Mouse (Mus musculus) kidney, adult 2 months (tissue): ENCODE data around the gene Jpt1. TPM values are rescaled to one million over a fixed set of nuclear protein-coding genes. Genes with fewer than 3 reads are reported as not detected.
"Not testable (repeated sequence)": the region's sequence is repeated elsewhere in the genome, so short reads cannot be mapped to it uniquely, and the experiment has no call there.

Experiments used
- DNase-seq: peaks from one replicate; pipeline ENCODE4 v3.0.0; 2021
- H3K27ac ChIP-seq: fragments of 200-500 bp; 2 replicates; pipeline ENCODE4 v1.5.1; 2012; ENCODE audit warnings: low read depth, low read length, control low read depth, inconsistent platforms; ENCODE audit not compliant: insufficient read depth
- H3K27me3 ChIP-seq: fragments of 200-500 bp; replicated peaks from 2 replicates; pipeline ENCODE4 v1.6.1; 2012; ENCODE audit warnings: mild to moderate bottlenecking, moderate library complexity, low read length, inconsistent platforms; ENCODE audit not compliant: control insufficient read depth, insufficient read depth
- H3K36me3 ChIP-seq: fragments of 200-500 bp; 2 replicates; pipeline ENCODE4 v1.6.1; 2012; ENCODE audit warnings: mild to moderate bottlenecking, moderate library complexity, low read length, inconsistent platforms; ENCODE audit not compliant: control insufficient read depth, insufficient read depth
- H3K4me1 ChIP-seq: fragments of 200-500 bp; 2 replicates; pipeline ENCODE4 v1.6.1; 2011; ENCODE audit warnings: low read length; ENCODE audit not compliant: control insufficient read depth, insufficient read depth
- H3K4me3 ChIP-seq: fragments of 200-500 bp; 2 replicates; pipeline ENCODE4 v1.5.1; 2011; ENCODE audit warnings: mild to moderate bottlenecking, low read depth, low read length, control low read depth; ENCODE audit not compliant: insufficient read depth
- CTCF ChIP-seq: fragments of 200-500 bp; conservative IDR thresholded peaks from 2 replicates; pipeline ENCODE4 v1.5.1; 2011; ENCODE audit warnings: low read depth, mild to moderate bottlenecking, control low read depth, low read length, moderate library complexity, mixed read lengths; ENCODE audit not compliant: insufficient read depth, insufficient read length
- POLR2A ChIP-seq: fragments of 200-500 bp; IDR thresholded peaks from one replicate; pipeline ENCODE4 v1.6.1; 2011; ENCODE audit warnings: low read depth, low read length, control low read depth
- WGBS: fragments of 180-500 bp; shearing (Covaris S2); methylation state at CpG from one replicate; pipeline ENCODE4 v1.1.7; 2018; 5-methylcytosine and 5-hydroxymethylcytosine counted together
- polyA plus RNA-seq: library from polyadenylated mRNA; depleted of rRNA; stranded (reverse); fragments of >200 nt; gene quantifications from 2 replicates; pipeline ENCODE4 v1.2.3, GENCODE M21; 2012

The Jpt1 gene
- polyA plus RNA-seq, 1 experiment = 64.9 TPM

DNA sequence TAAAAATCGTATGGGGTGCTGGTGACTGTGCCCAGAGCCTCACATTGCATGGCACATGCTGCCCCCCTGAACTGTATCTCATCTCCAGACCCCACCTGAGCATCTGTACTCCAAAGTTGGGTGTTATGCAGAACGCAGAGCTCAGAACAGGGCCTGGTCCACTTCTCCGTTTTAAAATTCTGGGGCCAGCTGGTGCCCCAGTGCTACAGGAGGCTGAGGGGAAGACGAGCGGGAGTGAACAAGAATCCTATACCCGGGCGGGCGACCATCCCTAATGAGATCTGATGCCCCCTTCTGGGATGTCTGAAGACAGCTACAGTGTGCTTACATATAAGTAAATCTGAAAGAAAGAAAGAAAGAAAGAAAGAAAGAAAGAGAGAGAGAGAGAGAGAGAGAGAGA lies 53.2 kb downstream of the Jpt1 start:
- no peaks in the 10 kb centered on the region for H3K36me3 ChIP-seq
- H3K27me3 ChIP-seq = no peaks in the 10 kb centered on the region
- no peak overlapping the region for H3K4me3 ChIP-seq
- no peak overlapping the region for H3K27ac ChIP-seq
- TF ChIP-seq CTCF (no peak), POLR2A (no peak)
- 52% methylated on average over 8 of the region's 8 CpGs for WGBS
- H3K4me1 ChIP-seq = peaks cover 5% of the 10 kb centered on the region
- no peak for DNase-seq

DNA sequence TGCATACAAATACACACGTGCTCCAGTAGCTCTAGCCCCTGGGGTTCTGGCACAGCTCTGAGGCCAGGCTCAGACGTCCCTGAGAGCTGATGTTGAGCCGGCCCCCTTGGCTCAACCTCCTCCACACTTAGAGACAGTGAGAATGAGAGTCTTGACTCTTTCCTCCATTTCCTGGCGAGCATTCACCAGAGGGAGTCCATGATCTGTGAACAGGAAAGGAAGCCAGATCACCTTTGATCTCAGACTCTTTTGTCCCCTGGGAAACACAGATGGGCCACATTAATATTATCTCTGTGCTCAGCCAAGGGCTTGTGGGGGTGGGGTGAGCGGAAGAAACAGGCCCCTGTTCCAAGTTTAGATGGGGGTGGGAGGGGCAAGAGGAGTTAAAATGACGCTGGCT lies 56.8 kb downstream of the Jpt1 start:
- TF ChIP-seq CTCF = no peak
- TF ChIP-seq POLR2A = no peak
- 29% methylated on average over 6 of the region's 6 CpGs for WGBS
- peaks cover 5% of the 10 kb centered on the region for H3K4me1 ChIP-seq
- no peaks in the 10 kb centered on the region for H3K27me3 ChIP-seq
- no peak overlapping the region for H3K4me3 ChIP-seq
- H3K27ac ChIP-seq = no peak overlapping the region
- DNase-seq = peak; percentile 77
- H3K36me3 ChIP-seq = no peaks in the 10 kb centered on the region

DNA sequence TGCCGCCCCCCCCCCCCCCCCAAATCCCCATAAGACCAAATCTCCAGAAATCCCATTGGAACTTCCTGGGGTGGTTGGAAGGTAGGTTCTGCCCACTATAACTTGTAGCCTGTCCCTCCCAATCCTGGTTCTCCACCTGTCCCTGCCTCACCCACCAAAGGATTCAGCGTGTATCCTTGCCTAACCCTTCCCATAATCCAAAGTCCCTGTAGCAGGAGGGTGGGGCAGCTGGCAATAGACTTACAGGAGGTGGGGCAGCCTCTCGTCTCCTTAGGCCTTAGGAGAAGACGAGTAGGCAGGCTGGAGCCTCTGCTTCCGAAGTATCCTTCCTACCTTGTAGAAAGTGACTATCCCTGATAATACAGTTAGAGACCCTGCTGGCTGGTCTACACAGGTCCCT lies 58.0 kb downstream of the Jpt1 start:
- Histone ChIP-seq H3K27me3 (no peaks in the 10 kb centered on the region), H3K27ac (no peak overlapping the region), H3K4me1 (peaks cover 5% of the 10 kb centered on the region), H3K36me3 (no peaks in the 10 kb centered on the region), H3K4me3 (no peak overlapping the region)
- 71% methylated on average over 5 of the region's 5 CpGs for WGBS
- DNase-seq = no peak
- no peak for TF ChIP-seq CTCF
- TF ChIP-seq POLR2A = no peak

DNA sequence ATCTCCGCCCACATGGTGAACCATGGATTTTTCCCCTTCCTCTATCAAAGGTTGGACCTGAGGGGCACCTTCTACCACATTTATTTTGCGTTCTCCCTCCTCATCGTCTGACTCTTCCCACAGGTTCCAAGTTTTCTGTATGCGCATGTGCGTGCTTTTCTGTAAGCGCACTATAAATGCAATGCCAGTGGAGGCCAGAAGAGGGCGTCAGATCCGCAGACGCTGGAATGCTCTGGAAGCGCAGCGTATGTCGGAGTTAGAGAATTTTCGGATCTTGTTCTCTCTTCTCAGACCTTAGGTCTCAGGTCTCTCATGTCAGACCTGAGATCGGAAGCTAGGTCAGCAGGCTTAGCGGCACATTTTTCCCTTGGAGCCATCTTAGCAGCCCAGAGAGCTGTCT lies 58.6 kb downstream of the Jpt1 start:
- no peak overlapping the region for H3K27ac ChIP-seq
- no peaks in the 10 kb centered on the region for H3K36me3 ChIP-seq
- no peak overlapping the region for H3K4me3 ChIP-seq
- TF ChIP-seq CTCF = no peak
- TF ChIP-seq POLR2A = no peak
- H3K27me3 ChIP-seq = no peaks in the 10 kb centered on the region
- peaks cover 11% of the 10 kb centered on the region for H3K4me1 ChIP-seq
- DNase-seq = no peak
- 91% methylated on average over 15 of the region's 15 CpGs for WGBS

DNA sequence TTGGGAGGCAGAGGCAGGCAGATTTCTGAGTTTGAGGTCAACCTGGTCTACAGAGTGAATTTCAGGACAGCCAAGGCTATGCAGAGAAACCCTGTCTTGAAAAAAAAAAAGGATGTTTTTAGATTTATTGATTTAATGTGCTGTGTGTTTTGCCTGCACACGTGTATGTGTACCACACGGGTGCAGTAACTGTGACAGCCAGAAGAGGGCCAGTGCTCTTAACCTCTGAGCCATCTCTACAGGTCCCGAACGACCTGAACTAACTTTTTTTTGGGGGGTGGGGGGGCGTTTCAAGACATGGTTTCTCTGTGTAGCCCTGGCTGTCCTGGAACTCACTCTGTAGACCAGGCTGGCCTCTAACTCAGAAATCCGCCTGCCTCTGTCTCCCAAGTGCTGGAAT lies 59.4 kb downstream of the Jpt1 start:
- not testable (repeated sequence) for H3K4me3 ChIP-seq, H3K27ac ChIP-seq, H3K27me3 ChIP-seq, DNase-seq, H3K36me3 ChIP-seq
- peaks cover 19% of the 10 kb centered on the region for H3K4me1 ChIP-seq
- TF ChIP-seq CTCF = 0 out of 2 replicates have a peak, but pooled peaks have one; percentile 6
- 90% methylated on average over 6 of the region's 6 CpGs for WGBS

DNA sequence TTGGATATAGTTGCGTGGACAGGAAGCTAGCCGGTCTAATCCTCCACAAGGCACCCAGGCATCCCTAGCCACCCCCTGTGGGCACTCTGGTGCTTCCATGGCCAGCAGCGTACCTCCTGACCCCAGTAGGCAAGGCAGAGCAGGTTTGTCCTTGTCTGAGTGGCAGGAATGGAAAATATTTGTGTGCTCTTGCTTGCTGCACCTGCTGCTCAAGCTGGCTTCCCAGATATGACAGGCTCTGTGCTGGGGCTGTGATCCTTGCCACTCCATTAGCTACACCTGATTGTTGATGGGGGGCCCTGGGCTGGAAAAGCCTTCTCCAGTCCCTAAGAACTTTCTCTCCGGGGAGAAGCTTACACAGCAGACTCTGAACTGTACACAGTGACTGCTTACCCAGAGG lies 60.9 kb downstream of the Jpt1 start:
- peak overlapping the region; percentile 61 for H3K27ac ChIP-seq
- TF ChIP-seq CTCF = no peak
- TF ChIP-seq POLR2A = no peak
- no peaks in the 10 kb centered on the region for H3K36me3 ChIP-seq
- peaks cover 32% of the 10 kb centered on the region for H3K4me1 ChIP-seq
- peak; percentile 56 for DNase-seq
- no peaks in the 10 kb centered on the region for H3K27me3 ChIP-seq
- H3K4me3 ChIP-seq = no peak overlapping the region
- WGBS = 55% methylated on average over 4 of the region's 4 CpGs

DNA sequence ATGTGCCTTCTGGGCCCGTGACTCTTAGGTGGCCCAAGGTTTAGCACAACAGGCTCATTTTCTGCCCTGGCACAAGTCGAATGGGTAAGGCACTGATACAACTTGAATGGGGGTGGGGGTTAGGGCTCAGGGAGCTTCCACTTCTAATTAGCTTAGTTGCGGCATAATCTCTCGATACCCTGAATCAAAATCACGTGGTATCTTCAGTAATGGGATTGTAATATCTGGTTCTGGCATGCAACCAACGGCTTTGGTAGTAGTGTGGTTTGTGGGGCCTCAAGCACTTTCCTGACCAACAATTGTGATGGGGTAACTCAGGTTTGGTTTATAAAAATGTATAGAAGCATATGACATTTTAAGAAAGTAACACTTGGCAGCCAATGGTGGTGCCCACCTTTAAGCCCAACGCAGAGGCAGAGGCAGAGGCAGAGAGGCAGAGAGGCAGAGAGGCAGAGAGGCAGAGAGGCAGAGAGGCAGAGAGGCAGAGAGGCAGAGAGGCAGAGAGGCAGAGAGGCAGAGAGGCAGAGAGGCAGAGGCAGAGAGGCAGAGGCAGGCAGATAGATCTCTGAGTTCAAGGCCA lies 61.8 kb downstream of the Jpt1 start:
- Histone ChIP-seq H3K4me1 (peaks cover 40% of the 10 kb centered on the region), H3K27ac (peak overlapping the region; percentile 69; the same call in 1 of the 2 replicates), H3K36me3 (no peaks in the 10 kb centered on the region), H3K4me3 (no peak overlapping the region), H3K27me3 (no peaks in the 10 kb centered on the region)
- no peak for TF ChIP-seq POLR2A
- no peak for TF ChIP-seq CTCF
- 74% methylated on average over 7 of the region's 7 CpGs for WGBS
- DNase-seq = no peak
